Mouse (Mus musculus) myocyte (in vitro differentiated cells): ENCODE measurements around the gene Myl7. TPM values are rescaled to one million over a fixed set of nuclear protein-coding genes. Genes with fewer than 3 reads are reported as not detected.
A peak's percentile ranks its signal among the peaks of the same experiment; 100 is the strongest.
"Not testable (repeated sequence)": the region's sequence is repeated elsewhere in the genome, so short reads cannot be mapped to it uniquely, and the experiment has no call there.

Experiments used
- H3K27me3 ChIP-seq: one replicate; pipeline ENCODE4 v1.6.1; 2011; ENCODE audit not compliant: control insufficient read depth, insufficient read depth, insufficient read length
- H3K36me3 ChIP-seq: one replicate; pipeline ENCODE4 v1.6.1; 2011; ENCODE audit not compliant: control insufficient read depth, insufficient read depth
- H3K4me2 ChIP-seq: one replicate; pipeline ENCODE4 v1.6.1; 2011; ENCODE audit warnings: low read depth, control low read depth
- H3K4me3 ChIP-seq: one replicate; pipeline ENCODE4 v1.5.1; 2011; ENCODE audit warnings: mild to moderate bottlenecking, control low read depth, moderate library complexity
- H3K79me2 ChIP-seq: one replicate; pipeline ENCODE4 v1.6.1; 2011; ENCODE audit not compliant: control insufficient read depth, insufficient read depth
- H3ac ChIP-seq: one replicate; pipeline ENCODE4 v1.6.1; 2011; ENCODE audit not compliant: control insufficient read depth, insufficient read length
- CEBPB ChIP-seq: IDR thresholded peaks from 2 replicates; pipeline ENCODE4 v1.6.1; 2011; ENCODE audit warnings: mild to moderate bottlenecking, moderate library complexity; ENCODE audit not compliant: poor library complexity, insufficient read depth, severe bottlenecking
- E2F4 ChIP-seq: IDR thresholded peaks from one replicate; pipeline ENCODE4 v1.6.1; 2011; ENCODE audit warnings: mild to moderate bottlenecking, control low read depth, moderate library complexity; ENCODE audit not compliant: insufficient read depth
- MAX ChIP-seq: IDR thresholded peaks from one replicate; pipeline ENCODE4 v1.6.1; 2011; ENCODE audit warnings: low read depth, mild to moderate bottlenecking, control low read depth
- MYOD1 ChIP-seq, 3 experiments: IDR thresholded peaks; one replicate each; pipeline ENCODE4 v1.6.1; 2011; ENCODE audit warnings: control low read depth in 2 of 3, low read depth in 2 of 3, mild to moderate bottlenecking in 2 of 3, moderate library complexity in 1 of 3; ENCODE audit not compliant: insufficient read length in 2 of 3, control insufficient read depth in 1 of 3
- MYOG ChIP-seq, 3 experiments: IDR thresholded peaks; one replicate each; pipeline ENCODE4 v1.6.1; 2011; ENCODE audit warnings: control low read depth in 2 of 3, low read depth in 2 of 3, mild to moderate bottlenecking in 2 of 3; ENCODE audit not compliant: insufficient read length in 2 of 3, control insufficient read depth in 1 of 3, insufficient read depth in 1 of 3
- POLR2A ChIP-seq: IDR thresholded peaks from one replicate; pipeline ENCODE4 v1.6.1; 2011; ENCODE audit warnings: low read depth, mild to moderate bottlenecking, control low read depth, moderate library complexity; ENCODE audit not compliant: insufficient read length
- POLR2AphosphoS2 ChIP-seq: IDR thresholded peaks from one replicate; pipeline ENCODE4 v1.6.1; 2011; ENCODE audit warnings: low read depth, control low read depth; ENCODE audit not compliant: insufficient read length
- REST ChIP-seq: IDR thresholded peaks from one replicate; pipeline ENCODE4 v1.6.1; 2011; ENCODE audit warnings: mild to moderate bottlenecking, control low read depth, moderate library complexity; ENCODE audit not compliant: insufficient read depth, insufficient read length
- SRF ChIP-seq: IDR thresholded peaks from one replicate; pipeline ENCODE4 v1.6.1; 2011; ENCODE audit warnings: low read depth; ENCODE audit not compliant: control insufficient read depth, insufficient read length
- TCF12 ChIP-seq: IDR thresholded peaks from one replicate; pipeline ENCODE4 v1.6.1; 2011; ENCODE audit warnings: mild to moderate bottlenecking, control low read depth; ENCODE audit not compliant: poor library complexity, insufficient read depth, severe bottlenecking
- TCF3 ChIP-seq: IDR thresholded peaks from one replicate; pipeline ENCODE4 v1.6.1; 2011; ENCODE audit warnings: low read depth, control low read depth; ENCODE audit not compliant: insufficient read length
- USF1 ChIP-seq: IDR thresholded peaks from one replicate; pipeline ENCODE4 v1.6.1; 2011; ENCODE audit warnings: low read depth, mild to moderate bottlenecking, control low read depth, moderate library complexity
- polyA plus RNA-seq: library from polyadenylated mRNA; unstranded; fragments of >200 nt; fragmentation: generic; extraction: Trizol; gene quantifications from one replicate; pipeline ENCODE4 v1.2.1, GENCODE M21; 2012; ENCODE audit warnings: missing spikeins

The Myl7 gene
- not detected for polyA plus RNA-seq

- no peaks in the 10 kb centered on the region for H3K36me3 ChIP-seq
- no peak within 1 kb of the TSS for H3K4me3 ChIP-seq
- H3K27me3 ChIP-seq: peaks cover 10% of the 10 kb centered on the region
- H3K79me2 ChIP-seq: no peaks in the 10 kb centered on the region
- H3ac ChIP-seq: no peak within 1 kb of the TSS
- no peak for TF ChIP-seq SRF
- TF ChIP-seq POLR2A: no peak
- TF ChIP-seq MYOD1 (IDR thresholded peaks at IDR 0.05; ENCODE audit: control insufficient read depth in 1 of 3, insufficient read length in 2 of 3, low read depth in 2 of 3): no peak
- TF ChIP-seq REST: no peak
- no peak for TF ChIP-seq E2F4
- no peak for TF ChIP-seq MYOG (IDR thresholded peaks at IDR 0.05; ENCODE audit: control insufficient read depth in 1 of 3, insufficient read depth in 1 of 3, insufficient read length in 2 of 3, low read depth in 2 of 3)
- TF ChIP-seq TCF3: no peak
- TF ChIP-seq USF1: no peak
- TF ChIP-seq POLR2AphosphoS2: no peak
- TF ChIP-seq CEBPB: no peak
- TF ChIP-seq TCF12: no peak
- no peak for TF ChIP-seq MAX
- H3K4me2 ChIP-seq: no peak within 1 kb of the TSS
Observed at GRCm38 (mm10) chr11:5898531-5898930, at the start of gene Myl7. Gene Myl7 (minus strand): TSS chr11:5898782.

GRCm38 (mm10) chr11:5947796-5948195 lies 49.2 kb upstream of the Myl7 start:
- H3ac ChIP-seq: no peak overlapping the region
- H3K79me2 ChIP-seq: no peaks in the 10 kb centered on the region
- TF ChIP-seq POLR2A (no peak), TCF3 (no peak), TCF12 (no peak), E2F4 (no peak), CEBPB (no peak), POLR2AphosphoS2 (no peak), USF1 (no peak), MYOG (IDR thresholded peaks at IDR 0.05; ENCODE audit: control insufficient read depth in 1 of 3, insufficient read depth in 1 of 3, insufficient read length in 2 of 3, low read depth in 2 of 3) (no peak), MAX (no peak), SRF (no peak)
- no peaks in the 10 kb centered on the region for H3K36me3 ChIP-seq
- H3K4me2 ChIP-seq: no peak overlapping the region
- no peak overlapping the region for H3K4me3 ChIP-seq
- peaks cover 7% of the 10 kb centered on the region for H3K27me3 ChIP-seq

- no peak overlapping the region for H3ac ChIP-seq
- peaks cover 29% of the 10 kb centered on the region for H3K27me3 ChIP-seq
- TF ChIP-seq REST: no peak
- no peak for TF ChIP-seq USF1
- TF ChIP-seq MAX: no peak
- no peak for TF ChIP-seq POLR2A
- TF ChIP-seq E2F4: no peak
- no peak for TF ChIP-seq TCF12
- no peak for TF ChIP-seq MYOD1 (IDR thresholded peaks at IDR 0.05; ENCODE audit: control insufficient read depth in 1 of 3, insufficient read length in 2 of 3, low read depth in 2 of 3)
- TF ChIP-seq CEBPB: no peak
- no peak for TF ChIP-seq TCF3
- TF ChIP-seq POLR2AphosphoS2: no peak
- TF ChIP-seq MYOG (IDR thresholded peaks at IDR 0.05; ENCODE audit: control insufficient read depth in 1 of 3, insufficient read depth in 1 of 3, insufficient read length in 2 of 3, low read depth in 2 of 3): no peak
- no peak for TF ChIP-seq SRF
- no peaks in the 10 kb centered on the region for H3K36me3 ChIP-seq
- peak overlapping the region; percentile 2 for H3K4me2 ChIP-seq
- H3K79me2 ChIP-seq: no peaks in the 10 kb centered on the region
- no peak overlapping the region for H3K4me3 ChIP-seq
Observed at GRCm38 (mm10) chr11:5945096-5945495, 46.5 kb upstream of the Myl7 start.

- peaks cover 30% of the 10 kb centered on the region for H3K27me3 ChIP-seq
- no peak overlapping the region for H3ac ChIP-seq
- H3K4me3 ChIP-seq: no peak overlapping the region
- H3K4me2 ChIP-seq: no peak overlapping the region
- TF ChIP-seq POLR2A (no peak), USF1 (no peak), MYOG (IDR thresholded peaks at IDR 0.05; ENCODE audit: control insufficient read depth in 1 of 3, insufficient read depth in 1 of 3, insufficient read length in 2 of 3, low read depth in 2 of 3) (no peak), MAX (no peak), TCF3 (no peak), POLR2AphosphoS2 (no peak), CEBPB (no peak), TCF12 (no peak), E2F4 (no peak), REST (no peak), SRF (no peak), MYOD1 (IDR thresholded peaks at IDR 0.05; ENCODE audit: control insufficient read depth in 1 of 3, insufficient read length in 2 of 3, low read depth in 2 of 3) (no peak)
- no peaks in the 10 kb centered on the region for H3K36me3 ChIP-seq
- no peaks in the 10 kb centered on the region for H3K79me2 ChIP-seq
Observed at GRCm38 (mm10) chr11:5942966-5943365, 44.4 kb upstream of the Myl7 start.

DNA sequence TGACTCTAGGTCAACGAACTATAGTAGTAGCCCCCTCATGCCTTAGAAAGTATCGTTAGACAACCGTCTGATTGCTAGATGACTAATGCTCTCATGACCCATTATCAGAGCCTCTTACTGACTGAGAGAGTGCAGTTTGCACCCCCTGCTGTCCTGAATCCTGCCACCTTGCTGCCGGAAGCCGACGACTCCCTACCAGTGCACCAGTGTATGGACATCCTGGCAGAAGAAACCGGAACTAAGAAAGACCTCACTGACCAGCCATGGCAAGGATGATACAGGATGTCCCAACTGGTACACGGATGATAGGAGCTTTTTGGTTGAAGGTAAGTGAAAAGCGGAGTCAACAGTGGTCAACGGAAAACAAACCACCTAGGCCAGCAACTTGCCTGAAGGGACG lies 35.9 kb upstream of the Myl7 start:
- H3K79me2 ChIP-seq, H3K4me3 ChIP-seq, H3ac ChIP-seq, H3K36me3 ChIP-seq, H3K4me2 ChIP-seq, H3K27me3 ChIP-seq: not testable (repeated sequence)

GRCm38 (mm10) chr11:5931947-5932346 lies 33.4 kb upstream of the Myl7 start:
- H3K79me2 ChIP-seq, H3K27me3 ChIP-seq, H3K4me2 ChIP-seq, H3ac ChIP-seq, H3K36me3 ChIP-seq, H3K4me3 ChIP-seq: not testable (repeated sequence)
